ENCODE assay signal across 47 mouse cellular contexts in genomic region chr11:100671049-100671448, GRCm38 (mm10). TPM values are rescaled to one million over a fixed set of nuclear protein-coding genes. Genes with fewer than 3 reads are reported as not detected.
"Had no signal": no experiment of that assay in that cellular context is flagged by ENCODE, and none has a peak within 500 bp of the region (broad histone marks: within the 10 kb centered on the region; RNA-seq: fewer than 3 reads in every experiment).

No protein-coding gene starts in this region.

- H3K36me3 ChIP-seq: heart, embryonic 12.5 days; heart, embryonic 13.5 days; heart, embryonic 15.5 days; hindbrain, embryonic 10.5 days; hindbrain, embryonic 12.5 days; hindbrain, embryonic 13.5 days; hindbrain, embryonic 15.5 days; intestine, embryonic 15.5 days; kidney, embryonic 15.5 days had no signal

- H3K4me3 ChIP-seq: heart, embryonic 12.5 days; heart, embryonic 13.5 days; heart, embryonic 15.5 days; hindbrain, embryonic 10.5 days; hindbrain, embryonic 12.5 days; hindbrain, embryonic 13.5 days; hindbrain, embryonic 15.5 days; intestine, embryonic 15.5 days; kidney, embryonic 15.5 days; layer of hippocampus, adult 2 months; left cerebral cortex, adult 2 months had no signal

- DNase-seq: heart, postnatal 10 days; heart, postnatal 36 days; heart, postnatal 4 days; kidney, adult 11 months; kidney, adult 18-20 months; kidney, adult 2 months; kidney, adult 8-10 months; kidney, adult 9 months; kidney, postnatal 10 days; kidney, postnatal 14 days; kidney, postnatal 25 days; kidney, postnatal 36 days; kidney, postnatal 4 days; layer of hippocampus, adult 9-11 months; layer of hippocampus, postnatal 36 days had no signal

- H3K9me3 ChIP-seq: heart, embryonic 13.5 days; heart, embryonic 15.5 days; hindbrain, embryonic 10.5 days; hindbrain, embryonic 12.5 days; hindbrain, embryonic 15.5 days; intestine, embryonic 15.5 days; kidney, embryonic 15.5 days had no signal

- H3K27ac ChIP-seq: heart, embryonic 13.5 days; heart, embryonic 15.5 days; hindbrain, embryonic 10.5 days; hindbrain, embryonic 12.5 days; hindbrain, embryonic 13.5 days; hindbrain, embryonic 14.5 days; hindbrain, embryonic 15.5 days; hindbrain, postnatal 0 days; intestine, embryonic 15.5 days; kidney, embryonic 15.5 days; kidney, postnatal 0 days; layer of hippocampus, adult 2 months; left cerebral cortex, adult 2 months had no signal

- H3K9ac ChIP-seq: heart, embryonic 12.5 days; heart, embryonic 13.5 days; heart, embryonic 15.5 days; hindbrain, embryonic 12.5 days; hindbrain, embryonic 13.5 days; hindbrain, embryonic 14.5 days; hindbrain, embryonic 15.5 days; intestine, embryonic 15.5 days; kidney, embryonic 15.5 days had no signal

- ATAC-seq: hindbrain, embryonic 16.5 days; hindbrain, postnatal 0 days; inflammation-experienced regulatory T-cells, adult 6 months; intestine, embryonic 15.5 days; intestine, embryonic 16.5 days; intestine, postnatal 0 days had no signal

- H3K4me2 ChIP-seq: heart, embryonic 11.5 days; heart, embryonic 12.5 days; heart, embryonic 13.5 days; heart, embryonic 15.5 days; hindbrain, embryonic 12.5 days; hindbrain, embryonic 13.5 days; hindbrain, embryonic 14.5 days; hindbrain, embryonic 15.5 days; intestine, embryonic 15.5 days; kidney, embryonic 15.5 days had no signal

RNA-seq across cellular contexts. Expression of gene Zfp385c, which starts 21.2 kb away (rescaled TPM):
- polyA plus RNA-seq: inflammation-experienced regulatory T-cells, adult 6 months had no signal

RNA-seq across cellular contexts. Expression of gene Hspb9, which starts 42.6 kb away (rescaled TPM):
- total RNA-seq: heart, postnatal 10 days; heart, postnatal 25 days; heart, postnatal 4 days; hematopoietic stem cell, adult 5-6 weeks; hindbrain, postnatal 0 days; layer of hippocampus, adult 18-20 months; layer of hippocampus, adult 2 months; layer of hippocampus, adult 8-10 months; layer of hippocampus, postnatal 10 days; layer of hippocampus, postnatal 14 days; layer of hippocampus, postnatal 25 days; layer of hippocampus, postnatal 36 days; left cerebral cortex, adult 18-20 months; left cerebral cortex, adult 2 months; left cerebral cortex, adult 8-10 months had no signal
- polyA plus RNA-seq: heart, embryonic 11.5 days; heart, embryonic 12.5 days; heart, embryonic 14.5 days; heart, embryonic 15.5 days; heart, postnatal 0 days; hindbrain, embryonic 13.5 days; hindbrain, embryonic 14.5 days; intestine, embryonic 16.5 days; kidney, embryonic 15.5 days; kidney, embryonic 16.5 days; large intestine, adult 2 months had no signal
